ENCODE assay signal across 9 mouse cellular contexts in the genomic region with DNA sequence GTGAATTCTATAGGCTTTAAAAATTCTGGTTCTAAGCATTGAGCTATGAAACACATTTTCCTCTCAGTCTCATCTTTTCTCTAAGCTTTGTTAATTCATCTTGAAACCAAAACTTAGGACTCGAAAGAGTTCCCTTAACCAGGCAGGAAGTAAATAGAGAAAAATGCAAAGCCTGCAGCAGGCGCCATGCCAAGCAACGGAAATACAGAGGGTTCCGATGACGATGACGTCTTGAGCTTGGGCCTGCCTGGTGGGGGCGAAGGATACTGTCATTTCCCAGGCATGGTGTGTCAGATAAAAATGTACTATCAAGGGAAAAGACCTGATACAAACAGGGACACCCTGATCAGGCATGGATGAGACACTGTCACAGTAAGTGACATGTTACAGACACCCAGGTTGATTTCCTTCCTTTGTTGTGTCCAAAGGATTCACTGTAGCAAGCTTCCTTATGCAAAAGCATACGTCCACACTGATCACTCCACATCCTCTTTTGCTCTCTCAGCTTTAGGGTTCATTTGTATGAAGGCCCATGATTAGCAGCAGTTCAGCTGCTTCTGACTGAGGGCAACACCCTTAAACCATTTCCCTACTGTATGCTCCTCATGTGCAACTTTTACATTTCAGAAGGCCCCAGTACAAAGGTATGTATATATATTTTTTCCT.
A peak's percentile ranks its signal among the peaks of the same experiment; 100 is the strongest.
DNase-seq lines count a peak whose midpoint lies in the region; ATAC-seq and TF ChIP-seq lines count a peak whose summit lies in the region.
"Had no signal": no experiment of that assay in that cellular context is flagged by ENCODE, and none has a peak within 500 bp of the region (broad histone marks: within the 10 kb centered on the region; RNA-seq: fewer than 3 reads in every experiment).

No protein-coding gene starts in this region.

- peak overlapping the region; percentile 89 for H3K27ac ChIP-seq in kidney, adult 2 months (ENCODE audit: insufficient read depth, low read depth, low read length)
- H3K27ac ChIP-seq in intestine, embryonic 16.5 days (ENCODE audit: low read length) = no peak overlapping the region

- peak; percentile 87 for ATAC-seq in activated CD4-positive, CD25-positive, alpha-beta regulatory T cell, adult 4 months
- no peak for ATAC-seq in intestine, embryonic 16.5 days
- ATAC-seq: forebrain, embryonic 16.5 days had no signal

- peak; percentile 26 for DNase-seq in gastrocnemius, postnatal 25 days
- peak; percentile 65 for DNase-seq in kidney, adult 2 months
- peak; percentile 75 for DNase-seq in lung, postnatal 25 days (ENCODE audit: low spot score)
- no peak for DNase-seq in testis, postnatal 14 days (ENCODE audit: low spot score)
- no peak for DNase-seq in frontal cortex, postnatal 10 days (ENCODE audit: low spot score in 2 of 2)
- no peak for DNase-seq in cerebellum, adult 18-20 months

- no peaks in the 10 kb centered on the region for H3K9me3 ChIP-seq in intestine, embryonic 16.5 days (ENCODE audit: control insufficient read depth, low read length)

- H3K36me3 ChIP-seq in kidney, adult 2 months (ENCODE audit: control insufficient read depth, insufficient read depth, low read length) = no peaks in the 10 kb centered on the region
- no peaks in the 10 kb centered on the region for H3K36me3 ChIP-seq in intestine, embryonic 16.5 days (ENCODE audit: control insufficient read depth, insufficient read depth, low read length)

- H3K4me3 ChIP-seq in kidney, adult 2 months (ENCODE audit: insufficient read depth, low read depth, low read length) = no peak overlapping the region
- no peak overlapping the region for H3K4me3 ChIP-seq in intestine, embryonic 16.5 days (ENCODE audit: low read length)

- 67% methylated on average over 8 of the region's 8 CpGs for WGBS in kidney, adult 2 months
- 70% methylated on average over 8 of the region's 8 CpGs for WGBS in intestine, embryonic 16.5 days

- TF ChIP-seq POLR2A in kidney, adult 2 months (IDR thresholded peaks at IDR 0.05; ENCODE audit: low read depth, low read length) = no peak

- H3K4me1 ChIP-seq in kidney, adult 2 months (ENCODE audit: control insufficient read depth, insufficient read depth, low read length) = no peaks in the 10 kb centered on the region; the same call in 1 of the 2 replicates
- H3K4me1 ChIP-seq in intestine, embryonic 16.5 days (ENCODE audit: control insufficient read depth, insufficient read depth, low read length) = no peaks in the 10 kb centered on the region

- no peak overlapping the region for H3K4me2 ChIP-seq in intestine, embryonic 16.5 days (ENCODE audit: low read depth, low read length)

- no peak for TF ChIP-seq CTCF in kidney, adult 2 months (conservative IDR thresholded peaks at IDR 0.05; ENCODE audit: insufficient read depth, insufficient read length, low read depth, low read length)

- H3K9ac ChIP-seq in intestine, embryonic 16.5 days (ENCODE audit: low read depth, low read length) = no peak overlapping the region

- H3K27me3 ChIP-seq in kidney, adult 2 months (replicated peaks; ENCODE audit: control insufficient read depth, insufficient read depth, low read length) = no peaks in the 10 kb centered on the region
- H3K27me3 ChIP-seq in intestine, embryonic 16.5 days (replicated peaks; ENCODE audit: control insufficient read depth, insufficient read depth, low read length) = no peaks in the 10 kb centered on the region

Comparison
In these comparisons a context has a peak if more than half of its experiments do, and no peak if none do; other contexts are left out.
1. DNase-seq: peak in gastrocnemius, postnatal 25 days (single experiment), kidney, adult 2 months (single experiment) and lung, postnatal 25 days (single experiment); none in testis, postnatal 14 days (single experiment), frontal cortex, postnatal 10 days (0 of 2) and cerebellum, adult 18-20 months (0 of 2).